Mouse (Mus musculus): ENCODE measurements around the gene Eif4enif1. TPM values are rescaled to one million over a fixed set of nuclear protein-coding genes. Genes with fewer than 3 reads are reported as not detected.
"Not testable (repeated sequence)": the region's sequence is repeated elsewhere in the genome, so short reads cannot be mapped to it uniquely, and the experiment has no call there.

Gene Eif4enif1
- 67.8 and 75.2 TPM in 2 replicates for total RNA-seq (2014; fragmentation: Nextera tagmentation)
- total RNA-seq (2017), result 35.2 and 51.4 TPM in 2 replicates

DNA sequence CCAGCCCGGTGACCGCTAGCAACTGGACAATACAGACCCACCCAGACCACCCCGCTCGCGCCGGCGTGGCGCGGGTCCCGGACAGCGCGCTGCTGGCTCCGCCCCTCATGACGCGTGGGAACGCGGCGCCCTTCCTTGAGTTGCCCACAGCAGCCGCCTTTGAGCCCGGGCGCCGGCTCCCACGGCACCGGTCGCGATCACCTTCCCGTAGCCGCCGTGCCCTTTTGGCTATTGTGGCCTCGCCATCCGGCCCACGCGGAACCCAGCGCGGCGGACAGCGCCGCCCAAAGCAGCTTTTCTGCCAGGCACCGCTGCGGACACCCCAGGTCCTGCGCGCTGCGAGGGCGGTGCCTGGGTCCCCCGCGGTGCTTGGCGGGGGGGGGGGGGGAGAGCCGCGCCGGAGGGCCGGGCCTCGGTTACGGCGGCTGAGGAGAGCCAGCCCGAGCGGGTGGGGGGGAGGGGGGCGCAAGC lies at the start of gene Eif4enif1:
Eif4enif1 (plus strand) TSS at position 162 of the 471 bp plus-strand sequence.
- peak; percentile 47 for ATAC-seq (replicated peaks; ENCODE audit: poor library complexity, severe bottlenecking)

GRCm38 (mm10) chr11:3153666-3154397 lies 48.4 kb upstream of the Eif4enif1 start:
- peak; percentile 3 for ATAC-seq (replicated peaks; ENCODE audit: poor library complexity, severe bottlenecking)

DNA sequence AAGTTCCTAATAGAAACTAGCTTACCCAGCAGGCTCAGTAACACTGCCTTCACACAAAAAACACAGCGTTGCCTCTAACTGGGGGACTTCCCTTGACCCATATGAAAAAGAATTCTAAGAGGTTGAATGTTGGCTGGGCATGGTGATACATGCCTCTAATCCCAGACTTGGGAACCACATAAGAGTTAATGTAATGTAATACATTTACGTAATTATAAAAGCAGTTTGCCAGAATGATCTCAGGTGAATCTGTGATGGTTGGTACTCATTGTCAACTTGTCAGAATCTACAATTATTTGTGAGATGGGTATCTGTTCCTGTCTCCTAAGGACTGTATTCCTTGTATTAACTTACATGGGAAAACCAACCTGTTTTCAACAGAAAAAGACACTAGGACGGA lies 45.2 kb upstream of the Eif4enif1 start:
- ATAC-seq (replicated peaks; ENCODE audit: poor library complexity, severe bottlenecking), result not testable (repeated sequence)

GRCm38 (mm10) chr11:3157996-3158395 lies 44.2 kb upstream of the Eif4enif1 start:
- not testable (repeated sequence) for ATAC-seq (replicated peaks; ENCODE audit: poor library complexity, severe bottlenecking)

- ATAC-seq (replicated peaks; ENCODE audit: poor library complexity, severe bottlenecking), result not testable (repeated sequence)
Observed at GRCm38 (mm10) chr11:3158800-3159199, 43.4 kb upstream of the Eif4enif1 start.

- not testable (repeated sequence) for ATAC-seq (replicated peaks; ENCODE audit: poor library complexity, severe bottlenecking)
Observed at GRCm38 (mm10) chr11:3161370-3161769, 40.8 kb upstream of the Eif4enif1 start.

DNA sequence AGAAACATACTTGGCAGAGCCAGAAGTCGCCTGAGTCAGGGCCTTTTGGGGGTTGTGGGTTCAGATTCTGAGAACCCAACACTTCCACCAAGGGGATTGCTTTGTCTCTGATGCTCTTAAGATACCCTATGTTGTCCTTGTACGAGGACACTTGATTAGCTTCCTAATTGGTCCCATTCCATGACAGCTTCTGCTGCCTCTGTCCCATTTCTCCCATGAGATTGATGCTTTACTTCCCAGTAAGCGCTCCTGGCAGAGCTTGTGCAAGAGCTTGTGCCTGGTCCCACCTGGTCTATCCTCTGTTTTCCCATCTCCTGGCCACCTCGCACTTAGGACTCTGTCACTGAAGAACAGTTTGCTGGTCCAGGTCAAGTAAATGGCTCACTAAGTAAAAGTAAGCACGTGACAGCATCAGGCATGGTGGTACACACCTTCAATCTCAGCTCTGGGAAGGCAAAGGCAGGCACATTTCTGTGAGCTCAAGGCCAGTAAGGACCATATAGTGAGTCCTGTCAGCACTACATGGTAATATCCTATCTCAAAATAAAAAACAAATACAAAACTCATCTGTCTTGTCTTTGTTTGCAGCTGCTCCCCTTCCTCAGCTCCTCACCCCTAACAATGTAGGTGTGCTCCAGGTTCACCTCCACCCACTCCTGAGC lies 39.8 kb upstream of the Eif4enif1 start:
- peak; percentile 3; the same call in 1 of the 2 replicates for ATAC-seq (replicated peaks; ENCODE audit: poor library complexity, severe bottlenecking)

DNA sequence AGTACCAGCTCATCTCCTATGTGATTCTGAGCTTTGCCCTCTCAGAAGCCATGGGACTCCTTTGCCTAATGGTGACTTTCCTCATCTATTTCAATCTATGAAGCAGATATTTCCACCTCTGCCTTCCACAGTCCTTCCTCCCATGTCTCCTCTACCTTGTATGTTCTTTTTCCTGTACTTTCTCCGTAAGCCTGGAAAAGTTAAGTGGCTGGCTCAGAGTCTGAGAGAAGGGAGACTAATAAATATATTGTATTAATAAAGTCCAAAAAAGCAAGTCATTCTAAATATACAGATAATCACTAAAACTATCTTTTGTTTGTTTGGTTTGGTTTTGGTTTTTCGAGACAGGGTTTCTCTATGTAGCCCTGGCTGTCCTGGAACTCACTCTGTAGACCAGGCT lies 39.1 kb upstream of the Eif4enif1 start:
- ATAC-seq (replicated peaks; ENCODE audit: poor library complexity, severe bottlenecking), result not testable (repeated sequence)

DNA sequence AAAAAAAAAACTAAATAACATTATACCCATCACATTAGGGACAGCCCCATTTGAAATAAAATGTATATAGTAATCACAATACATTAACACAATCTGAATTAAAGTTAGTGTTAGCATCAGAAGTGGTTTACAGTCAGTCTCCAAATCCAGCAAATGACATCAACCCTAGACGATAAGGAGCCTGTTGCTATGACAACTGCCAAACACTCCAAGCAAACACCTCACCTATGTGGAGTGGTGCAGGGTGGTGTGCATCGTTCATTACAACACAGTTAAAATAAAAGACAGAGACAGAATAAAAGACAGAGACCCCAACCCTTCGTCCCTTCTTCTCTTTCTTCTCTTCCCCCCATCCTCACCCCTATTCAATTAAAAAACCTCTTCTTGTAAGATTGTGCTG lies 38.5 kb upstream of the Eif4enif1 start:
- not testable (repeated sequence) for ATAC-seq (replicated peaks; ENCODE audit: poor library complexity, severe bottlenecking)

GRCm38 (mm10) chr11:3165210-3165782 lies 36.9 kb upstream of the Eif4enif1 start:
- peak; percentile 15 for ATAC-seq (replicated peaks; ENCODE audit: poor library complexity, severe bottlenecking)

DNA sequence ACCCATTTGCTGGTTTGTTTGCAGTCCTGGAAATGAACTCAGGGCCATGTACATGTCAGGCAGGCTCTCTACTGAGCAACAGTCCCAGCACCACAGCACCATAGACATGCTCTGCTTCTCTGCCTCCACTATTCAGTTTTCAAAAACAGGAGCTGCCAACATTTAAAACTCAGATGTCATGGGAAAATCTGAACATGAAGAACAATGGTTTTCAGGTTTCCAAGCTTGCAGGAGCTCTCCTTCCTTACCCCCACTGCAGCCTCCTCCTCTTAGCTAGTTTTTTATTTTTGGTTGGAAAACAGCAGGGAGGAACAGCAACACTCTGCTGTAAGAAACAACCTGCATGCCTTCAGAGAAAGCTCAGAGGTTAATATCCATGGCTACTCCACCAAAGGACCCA lies 35.9 kb upstream of the Eif4enif1 start:
- not testable (repeated sequence) for ATAC-seq (replicated peaks; ENCODE audit: poor library complexity, severe bottlenecking)

GRCm38 (mm10) chr11:3167129-3167528 lies 35.1 kb upstream of the Eif4enif1 start:
- ATAC-seq (replicated peaks; ENCODE audit: poor library complexity, severe bottlenecking), result 0 out of 2 replicates have a peak, but pooled peaks have one; percentile 1

GRCm38 (mm10) chr11:3167571-3168001 lies 34.6 kb upstream of the Eif4enif1 start:
- 0 out of 2 replicates have a peak, but pooled peaks have one; percentile 4 for ATAC-seq (replicated peaks; ENCODE audit: poor library complexity, severe bottlenecking)

GRCm38 (mm10) chr11:3169042-3169441 lies 33.1 kb upstream of the Eif4enif1 start:
- ATAC-seq (replicated peaks; ENCODE audit: poor library complexity, severe bottlenecking), result not testable (repeated sequence)

DNA sequence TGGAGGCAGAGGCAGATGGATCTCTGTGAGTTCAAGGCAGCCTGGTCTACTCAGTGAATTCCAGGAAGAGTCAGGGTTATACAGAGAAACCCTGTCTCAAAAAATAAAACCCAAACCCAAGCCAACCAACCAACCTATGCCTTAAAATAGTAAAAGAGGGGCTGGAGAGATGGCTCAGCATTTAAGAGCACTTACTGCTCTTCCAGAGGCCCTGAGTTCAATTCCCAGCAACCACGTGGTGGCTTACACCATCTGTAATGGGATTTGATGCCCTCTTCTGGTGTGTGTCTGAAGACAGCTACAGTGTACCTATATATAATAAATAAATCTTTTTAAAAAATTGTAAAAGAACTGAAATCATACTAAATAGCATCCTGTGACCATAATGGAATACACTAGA lies 30.3 kb upstream of the Eif4enif1 start:
- ATAC-seq (replicated peaks; ENCODE audit: poor library complexity, severe bottlenecking), result not testable (repeated sequence)

DNA sequence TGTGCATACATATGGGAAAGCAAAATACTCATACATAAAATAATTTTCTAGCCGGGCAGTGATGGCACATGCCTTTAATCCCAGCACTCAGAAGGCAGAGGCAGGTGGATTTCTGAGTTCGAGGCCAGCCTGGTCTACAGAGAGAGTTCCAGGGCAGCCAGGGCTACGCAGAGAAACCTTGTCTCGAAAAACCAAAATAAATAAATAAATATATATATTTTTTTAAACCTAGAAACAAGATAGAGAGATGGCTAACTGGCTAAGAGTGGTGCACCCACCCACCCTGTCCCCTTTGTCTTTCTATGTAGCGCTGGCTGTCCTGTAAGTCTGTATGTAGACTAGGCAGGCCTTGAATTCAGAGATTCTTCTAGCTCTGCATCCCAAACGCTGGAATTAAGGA lies 29.7 kb upstream of the Eif4enif1 start:
- not testable (repeated sequence) for ATAC-seq (replicated peaks; ENCODE audit: poor library complexity, severe bottlenecking)

- ATAC-seq (replicated peaks; ENCODE audit: poor library complexity, severe bottlenecking), result peak; percentile 21
Observed at GRCm38 (mm10) chr11:3173425-3174318, 28.5 kb upstream of the Eif4enif1 start.

DNA sequence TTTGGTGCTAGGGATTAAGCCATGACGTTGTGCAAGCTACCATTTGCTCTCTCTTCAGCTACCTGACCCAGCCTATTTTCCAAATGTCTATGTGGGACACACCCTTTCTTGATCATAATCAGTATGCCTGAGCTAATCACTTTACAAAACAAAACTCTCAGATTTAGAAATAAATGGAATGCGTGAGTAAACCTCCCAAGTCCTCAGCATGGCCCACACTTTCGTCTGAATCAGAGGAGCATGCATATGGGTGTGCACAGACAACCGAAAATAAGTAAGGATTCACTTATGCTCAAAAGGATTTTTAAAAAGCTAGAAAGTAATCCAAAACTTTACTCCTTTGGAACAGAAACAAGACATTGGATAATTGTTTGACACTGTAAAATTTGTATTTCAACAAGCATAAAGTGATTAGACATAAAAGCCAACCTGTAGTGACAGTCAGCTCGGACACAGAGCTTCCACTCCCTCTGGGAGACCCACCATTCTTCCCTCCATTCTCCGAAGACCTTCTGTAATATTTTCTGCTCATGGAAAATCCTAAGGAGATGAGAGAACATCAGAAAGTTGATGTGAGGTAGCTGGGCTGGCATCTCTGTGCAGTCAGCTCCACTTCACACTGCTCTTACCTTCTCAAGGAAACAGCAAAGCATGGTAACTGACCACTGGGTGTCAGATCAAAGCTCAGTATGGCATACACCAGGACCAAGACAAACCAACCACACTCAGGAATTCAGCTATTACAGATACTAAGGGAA lies 23.0 kb upstream of the Eif4enif1 start:
- not testable (repeated sequence) for ATAC-seq (replicated peaks; ENCODE audit: poor library complexity, severe bottlenecking)

DNA sequence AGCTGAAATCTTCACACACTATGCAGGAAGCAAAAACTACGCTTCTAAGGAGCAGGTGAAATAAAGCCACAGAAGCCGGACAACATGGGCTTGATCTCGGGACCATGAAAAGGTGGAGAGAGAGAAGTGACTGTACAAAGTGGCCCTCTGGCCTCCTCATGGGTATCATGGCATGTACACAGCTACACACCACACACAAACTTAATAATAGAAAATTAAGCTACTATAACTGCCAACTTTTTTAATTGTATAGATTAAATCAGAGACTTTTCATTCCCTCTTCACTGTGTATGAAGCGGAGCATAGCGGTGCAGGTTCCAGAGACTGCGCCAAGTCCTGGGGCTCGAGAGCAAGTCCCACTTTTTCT lies 22.5 kb upstream of the Eif4enif1 start:
- ATAC-seq (replicated peaks; ENCODE audit: poor library complexity, severe bottlenecking), result not testable (repeated sequence)
